Mouse (Mus musculus) adrenal gland, adult (tissue): Measurements from ENCODE around the gene Hist2h4.
"Not testable (repeated sequence)": the region's sequence is repeated elsewhere in the genome, so short reads cannot be mapped to it uniquely, and the experiment has no call there.

ENCODE experiments used
- DNase-seq, 2 experiments: peaks; one replicate each; pipeline ENCODE4 v3.0.0; 2022 to 2023; ENCODE audit warnings: low spot score in 1 of 2; ENCODE audit not compliant: inconsistent age in 2 of 2

Gene Hist2h4

DNA sequence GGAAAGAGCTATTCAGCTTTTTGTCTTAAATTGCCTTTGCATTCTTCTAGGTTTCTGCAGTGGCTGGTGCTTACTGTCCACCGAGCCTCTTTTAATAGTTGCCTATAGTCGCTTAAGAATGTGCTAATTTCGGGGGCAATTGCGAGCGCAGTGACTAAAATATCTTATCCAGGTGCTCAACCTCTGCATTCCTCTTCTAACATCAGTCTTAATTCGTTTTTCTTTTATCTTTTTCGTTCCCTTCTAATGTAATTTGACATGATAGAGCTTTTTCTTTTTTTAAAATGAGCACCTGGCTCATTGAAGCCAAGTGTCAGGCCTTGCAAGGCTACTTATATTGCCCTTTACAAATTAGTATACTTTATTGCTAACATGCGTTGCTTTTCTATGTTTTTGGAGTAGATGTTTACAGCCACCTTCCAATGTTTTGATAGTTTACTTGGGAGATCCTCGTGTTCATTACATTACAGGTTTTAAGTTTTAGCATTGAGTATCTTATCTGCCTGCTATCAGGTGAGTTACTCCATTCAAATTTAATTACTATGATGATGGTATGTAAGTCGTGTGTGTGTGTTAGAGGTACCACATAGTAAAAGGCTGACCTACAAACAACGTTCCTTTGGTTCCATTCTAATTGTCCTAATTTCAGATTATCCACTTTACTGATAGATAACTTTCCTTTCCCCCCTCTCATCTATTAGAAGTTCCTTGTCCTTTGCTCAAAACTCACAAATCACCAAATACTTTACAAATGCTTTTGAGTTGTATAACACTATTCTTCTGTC, 15.6 kb downstream of the Hist2h4 start:
- DNase-seq = peak in 1 of 2 experiments; percentile 45

DNA sequence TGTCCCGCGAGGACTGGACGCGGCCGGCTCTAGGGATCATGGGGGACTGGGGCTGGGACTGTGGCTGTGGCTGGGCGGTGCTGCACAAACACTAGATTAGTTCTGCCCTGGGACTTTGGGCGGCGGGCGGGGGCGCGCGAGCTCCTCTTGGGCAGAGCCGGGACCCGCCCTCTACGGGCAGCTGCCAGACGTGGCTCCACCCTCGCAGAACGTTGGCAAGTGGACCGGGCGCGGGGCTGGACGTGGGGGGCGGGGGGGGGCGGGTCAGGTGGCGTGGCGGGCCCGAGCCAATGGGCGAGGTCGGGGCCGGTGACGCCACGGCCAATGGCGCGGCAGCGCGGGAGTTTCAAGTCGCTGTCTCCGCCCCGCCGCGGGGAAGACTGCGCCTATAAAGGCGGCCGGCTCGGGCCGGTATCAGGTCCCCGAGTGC, 16.7 kb downstream of the Hist2h4 start, which contains the start of gene Hist2h3c1:
Gene Hist2h3c1 (plus strand): TSS at position 259 of the 430 bp plus-strand sequence.
- not testable (repeated sequence) for DNase-seq

GRCm38 (mm10) chr3:96246018-96246417, 17.1 kb downstream of the Hist2h4 start:
- peak in 1 of 2 experiments; percentile 39 for DNase-seq

GRCm38 (mm10) chr3:96245003-96245886, 17.9 kb downstream of the Hist2h4 start, which contains the start of gene Hist2h2aa1:
Gene Hist2h2aa1 (plus strand): TSS chr3:96245497.
- DNase-seq = peak; percentile 92 to 97

DNA sequence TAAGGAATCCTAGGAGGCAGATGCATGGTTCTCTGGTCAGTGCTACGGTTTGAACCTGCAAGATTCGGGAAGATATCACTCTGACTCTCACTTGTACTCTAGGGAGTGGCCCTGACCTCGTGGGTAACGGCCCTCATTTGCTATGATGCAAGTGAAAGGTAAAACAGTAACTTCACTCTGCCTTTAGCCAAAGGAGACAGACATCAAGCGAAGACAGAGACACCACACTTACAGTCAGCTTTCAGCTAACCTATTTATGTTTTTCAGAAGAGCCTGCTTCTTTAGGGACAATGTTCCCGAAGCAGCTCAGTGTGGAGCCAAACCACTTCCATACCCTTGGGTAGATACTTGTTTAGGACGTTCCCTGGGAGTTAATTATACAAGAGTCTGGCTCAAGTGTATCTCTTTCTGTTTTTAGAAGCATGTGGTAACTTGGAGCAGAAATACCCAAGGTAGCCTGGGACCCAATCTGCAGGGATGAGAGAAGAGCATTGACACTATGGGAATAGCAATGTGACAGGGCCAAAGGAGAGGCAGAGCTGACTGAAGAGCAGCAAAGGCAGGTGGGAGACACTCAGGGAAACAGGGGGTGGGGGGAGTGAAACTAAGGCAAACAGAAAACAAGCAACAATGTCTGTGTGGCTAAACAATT, 19.1 kb downstream of the Hist2h4 start:
- peak in 1 of 2 experiments; percentile 72 for DNase-seq

GRCm38 (mm10) chr3:96240799-96241197, 22.3 kb downstream of the Hist2h4 start:
- no peak for DNase-seq

DNA sequence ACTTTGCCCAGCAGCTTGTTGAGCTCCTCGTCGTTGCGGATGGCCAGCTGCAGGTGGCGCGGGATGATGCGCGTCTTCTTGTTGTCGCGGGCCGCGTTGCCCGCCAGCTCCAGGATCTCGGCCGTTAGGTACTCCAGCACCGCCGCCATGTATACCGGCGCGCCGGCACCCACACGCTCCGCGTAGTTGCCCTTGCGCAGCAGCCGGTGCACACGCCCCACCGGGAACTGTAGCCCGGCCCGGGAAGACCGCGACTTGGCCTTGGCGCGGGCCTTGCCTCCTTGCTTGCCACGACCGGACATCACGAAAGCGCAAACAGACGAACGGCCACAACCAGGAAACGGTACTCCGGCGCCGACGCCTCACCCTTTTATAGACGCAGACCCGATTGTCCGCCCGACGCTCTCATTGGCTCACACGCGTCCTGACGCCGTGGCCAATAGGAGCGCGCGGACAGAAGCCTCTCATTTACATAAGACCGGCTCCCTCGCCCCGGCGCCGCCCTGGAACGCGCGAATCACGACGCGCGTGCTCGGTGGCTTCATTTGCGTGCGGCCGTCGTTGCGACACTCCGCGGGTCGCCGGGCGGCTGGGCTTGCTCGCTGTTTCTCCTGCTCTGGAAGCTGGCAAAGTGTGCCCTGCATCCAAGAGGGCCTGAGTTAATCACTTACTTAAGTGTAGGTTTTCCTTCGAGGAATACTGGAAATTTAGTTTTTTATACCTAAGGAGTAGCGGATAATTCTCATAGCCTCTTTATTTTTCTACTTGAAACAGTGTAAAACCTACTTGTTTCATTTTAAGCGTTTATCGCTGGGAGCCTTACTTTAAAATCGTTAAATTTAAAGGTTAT, 22.9 kb downstream of the Hist2h4 start, which contains the start of gene Hist2h2aa2:
Gene Hist2h2aa2 (minus strand): TSS at position 328 of the 850 bp plus-strand sequence.
- peak; percentile 98 to 100 for DNase-seq

GRCm38 (mm10) chr3:96238954-96239793, 23.9 kb downstream of the Hist2h4 start, which contains the start of gene Hist2h3c2:
Gene Hist2h3c2 (minus strand): TSS chr3:96239127.
- peak; percentile 63 to 83 for DNase-seq

DNA sequence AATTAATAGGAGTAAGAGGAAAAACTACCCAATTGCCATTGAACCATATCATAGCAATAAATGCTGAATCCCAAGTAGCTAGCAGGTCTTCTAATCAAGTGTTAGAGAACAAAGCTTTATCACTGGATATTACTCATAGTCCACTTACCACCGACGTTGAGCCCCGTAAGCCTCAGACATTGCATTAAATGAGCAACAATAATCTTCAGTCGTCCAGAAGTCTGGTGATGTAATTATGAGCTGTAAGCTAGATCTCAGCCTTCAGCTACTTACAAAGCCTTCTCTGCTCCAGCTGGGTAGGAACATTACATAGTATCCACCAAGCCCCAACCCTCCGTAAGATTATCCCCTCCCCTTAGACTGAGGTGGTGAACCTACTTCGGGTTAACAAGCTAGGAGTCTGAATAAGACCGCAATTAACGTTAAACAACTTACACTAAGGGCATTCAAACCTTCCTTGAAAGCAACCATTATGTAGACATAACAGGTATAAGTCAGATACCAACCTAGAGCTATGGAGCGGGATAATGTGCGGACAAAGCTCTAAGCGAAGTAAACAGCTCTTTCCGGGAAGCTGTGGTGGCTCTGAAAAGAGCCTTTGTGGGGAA, 25.1 kb downstream of the Hist2h4 start:
- peak in 1 of 2 experiments; percentile 72 for DNase-seq

GRCm38 (mm10) chr3:96237335-96237903, 25.7 kb downstream of the Hist2h4 start:
- DNase-seq = no peak

- no peak for DNase-seq
Measured at GRCm38 (mm10) chr3:96236834-96237334, 26.2 kb downstream of the Hist2h4 start.

GRCm38 (mm10) chr3:96235836-96236235, 27.3 kb downstream of the Hist2h4 start:
- DNase-seq = no peak

DNA sequence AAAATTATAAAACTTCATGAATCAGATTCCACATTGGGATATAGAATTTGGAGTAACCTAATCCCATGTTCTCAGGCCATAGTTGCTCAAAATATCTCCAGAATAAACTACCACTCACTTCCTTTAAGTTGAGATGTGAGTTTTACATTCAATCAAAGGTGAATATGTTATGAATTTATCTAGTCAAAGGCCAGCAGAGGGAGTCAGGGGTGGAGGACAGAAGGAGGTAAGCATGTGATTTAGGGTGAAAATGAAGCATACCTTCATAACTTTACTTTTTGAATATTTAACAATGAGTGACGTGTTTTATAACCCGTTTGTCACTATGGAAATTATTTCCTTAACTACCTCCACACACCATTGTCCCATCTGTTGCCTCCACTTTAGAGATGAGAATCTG, 28.2 kb downstream of the Hist2h4 start:
- no peak for DNase-seq

DNA sequence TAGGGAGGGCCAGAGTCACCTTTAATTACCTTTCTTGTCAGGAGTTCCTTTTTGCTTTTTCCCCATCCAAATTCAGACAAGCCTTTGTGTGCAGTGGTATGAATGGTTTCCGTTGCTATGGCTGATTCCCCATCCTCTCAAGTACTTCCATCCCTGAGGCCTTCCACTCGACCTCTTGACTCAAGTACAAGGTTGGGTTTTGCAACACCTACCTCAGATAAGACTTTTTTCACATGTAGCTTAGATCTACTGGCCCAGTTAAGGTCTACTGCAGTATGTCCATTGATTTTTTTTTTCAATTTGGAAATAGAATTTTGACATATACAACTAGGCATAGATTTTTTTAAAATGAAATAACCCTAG, 31.4 kb downstream of the Hist2h4 start:
- DNase-seq = no peak

GRCm38 (mm10) chr3:96230910-96231757, 32.0 kb downstream of the Hist2h4 start:
- peak; percentile 62 to 87 for DNase-seq

GRCm38 (mm10) chr3:96230404-96230803, 32.7 kb downstream of the Hist2h4 start:
- peak in 1 of 2 experiments; percentile 34 for DNase-seq

DNA sequence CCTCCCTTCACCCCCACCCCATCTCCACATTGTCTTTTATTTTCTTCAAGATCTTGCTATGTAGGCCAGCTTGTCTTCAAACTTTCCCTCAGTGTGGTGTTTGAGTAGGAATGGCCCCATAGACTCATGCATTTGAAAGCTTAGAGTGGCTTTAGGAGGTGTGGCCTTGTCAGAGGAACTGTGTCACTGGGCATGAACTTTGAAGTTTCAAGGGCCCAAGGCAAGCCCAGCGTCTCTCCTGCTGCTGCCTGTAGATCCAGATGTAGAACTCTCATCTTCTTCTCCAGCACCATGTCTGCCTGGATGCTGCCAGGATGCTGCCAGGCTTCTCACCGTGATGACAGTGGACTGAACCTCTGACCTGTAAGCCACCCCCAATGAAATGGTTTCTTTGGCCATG, 34.3 kb downstream of the Hist2h4 start:
- peak; percentile 51 to 80 for DNase-seq
